Mouse (Mus musculus) limb, embryonic 12.5 days (tissue): ENCODE results near the gene Gm49403. TPM values are rescaled to one million over a fixed set of nuclear protein-coding genes. Genes with fewer than 3 reads are reported as not detected.

Source experiments
- microRNA-seq: library from miRNA; unstranded; fragments of <30 nt; microRNA quantifications from one replicate; pipeline ENCODE4, GENCODE M21; 2017
- polyA plus RNA-seq: library from polyadenylated mRNA; unstranded; fragments of >200 nt; fragmentation: Nextera tagmentation; extraction: Ambion mirVana; gene quantifications from 2 replicates; pipeline ENCODE4 v1.2.1, GENCODE M21; 2016

The Gm49403 gene
- polyA plus RNA-seq, 1 experiment from 2014 or later, result not detected

Small RNA genes within 50 kb of the gene (microRNA-seq; reads per million reads assigned to microRNA genes)
- not detected for gene Mir5136

Other genes starting within 250 kb of the Gm49403 start
- gene Chrm1, start 220.1 kb upstream of the Gm49403 start, polyA plus RNA-seq, result 0.41 and 0.47 TPM in 2 replicates
- 114 and 115 TPM in 2 replicates for gene Slc3a2, start 160.6 kb upstream of the Gm49403 start, polyA plus RNA-seq
- gene Wdr74, start 148.1 kb upstream of the Gm49403 start, polyA plus RNA-seq, result 92.4 and 96.6 TPM in 2 replicates
- gene 1700092M07Rik, start 143.2 kb upstream of the Gm49403 start, polyA plus RNA-seq, result 2.7 and 3.5 TPM in 2 replicates
- 168 and 169 TPM in 2 replicates for gene Stx5a, start 142.5 kb upstream of the Gm49403 start, polyA plus RNA-seq
- gene Nxf1, start 126.9 kb upstream of the Gm49403 start, polyA plus RNA-seq, result 219 and 237 TPM in 2 replicates
- 206 and 215 TPM in 2 replicates for gene Tmem223, start 112.9 kb upstream of the Gm49403 start, polyA plus RNA-seq
- gene Tmem179b, start 109.5 kb upstream of the Gm49403 start, polyA plus RNA-seq, result 50.2 and 51.5 TPM in 2 replicates
- gene Taf6l, start 97.5 kb upstream of the Gm49403 start, polyA plus RNA-seq, result 38.8 and 41.8 TPM in 2 replicates
- gene Polr2g, start 85.4 kb upstream of the Gm49403 start, polyA plus RNA-seq, result 174 and 189 TPM in 2 replicates
- 6.1 and 6.2 TPM in 2 replicates for gene Zbtb3, start 81.4 kb upstream of the Gm49403 start, polyA plus RNA-seq
- gene Ttc9c, start 64.6 kb upstream of the Gm49403 start, polyA plus RNA-seq, result 70.3 and 77.2 TPM in 2 replicates
- 6.0 and 6.7 TPM in 2 replicates for gene Hnrnpul2, start 63.9 kb upstream of the Gm49403 start, polyA plus RNA-seq
- not detected in 2 replicates for gene AC129217.1, start 54.2 kb upstream of the Gm49403 start, polyA plus RNA-seq
- gene Bscl2, start 46.5 kb upstream of the Gm49403 start, polyA plus RNA-seq, result 43.1 and 43.2 TPM in 2 replicates
- 10.7 and 12.0 TPM in 2 replicates for gene Gng3, start 44.7 kb upstream of the Gm49403 start, polyA plus RNA-seq
- gene Lrrn4cl, start 33.2 kb upstream of the Gm49403 start, polyA plus RNA-seq, result 0.24 and 0.58 TPM in 2 replicates
- gene Ubxn1, start 12.4 kb upstream of the Gm49403 start, polyA plus RNA-seq, result 184 and 185 TPM in 2 replicates
- 64.0 and 66.0 TPM in 2 replicates for gene Uqcc3, start 3.0 kb upstream of the Gm49403 start, polyA plus RNA-seq
- gene Lbhd1, start 198 bp upstream of the Gm49403 start, polyA plus RNA-seq, result 82.5 and 112 TPM in 2 replicates
- 112 and 114 TPM in 2 replicates for gene 1810009A15Rik, start 4.9 kb downstream of the Gm49403 start, polyA plus RNA-seq
- gene Gm49416, start 5.0 kb downstream of the Gm49403 start, polyA plus RNA-seq, result not detected in 2 replicates
- 48.9 and 51.3 TPM in 2 replicates for gene Ints5, start 9.1 kb downstream of the Gm49403 start, polyA plus RNA-seq
- 116 and 117 TPM in 2 replicates for gene Ganab, start 14.1 kb downstream of the Gm49403 start, polyA plus RNA-seq
- 53.5 and 53.6 TPM in 2 replicates for gene B3gat3, start 36.4 kb downstream of the Gm49403 start, polyA plus RNA-seq
- 2.4 and 2.6 TPM in 2 replicates for gene Rom1, start 45.4 kb downstream of the Gm49403 start, polyA plus RNA-seq
- 34.6 and 34.9 TPM in 2 replicates for gene Eml3, start 45.6 kb downstream of the Gm49403 start, polyA plus RNA-seq
- 227 and 231 TPM in 2 replicates for gene Mta2, start 57.9 kb downstream of the Gm49403 start, polyA plus RNA-seq
- 37.9 and 39.7 TPM in 2 replicates for gene Tut1, start 69.9 kb downstream of the Gm49403 start, polyA plus RNA-seq
- gene Eef1g, start 83.1 kb downstream of the Gm49403 start, polyA plus RNA-seq, result 472 and 476 TPM in 2 replicates
- 20.5 and 24.1 TPM in 2 replicates for gene Ahnak, start 105.4 kb downstream of the Gm49403 start, polyA plus RNA-seq
- not detected in 2 replicates for gene Scgb1a1, start 204.0 kb downstream of the Gm49403 start, polyA plus RNA-seq